Mouse (Mus musculus) G1E (cell line): ENCODE measurements around the gene Cdk6. TPM values are rescaled to one million over a fixed set of nuclear protein-coding genes. Genes with fewer than 3 reads are reported as not detected.

Source experiments
- ATAC-seq: 2 replicates; pipeline ENCODE4 v1.8.0; 2016; ENCODE audit warnings: mild to moderate bottlenecking; ENCODE audit not compliant: insufficient number of reproducible peaks, poor library complexity, low FRiP score, severe bottlenecking; ENCODE audit errors: extremely low read depth
- DNase-seq: peaks from one replicate; pipeline ENCODE4 v3.0.0; 2012; ENCODE audit warnings: low spot score
- H3K27me3 ChIP-seq: 2 replicates; pipeline ENCODE4 v1.6.1; 2012; ENCODE audit warnings: mild to moderate bottlenecking, low read length, inconsistent platforms; ENCODE audit not compliant: insufficient read depth
- H3K36me3 ChIP-seq: replicated peaks from 2 replicates; pipeline ENCODE3; 2012; ENCODE audit warnings: mild to moderate bottlenecking, inconsistent platforms
- H3K4me1 ChIP-seq: 2 replicates; pipeline ENCODE4 v1.6.1; 2012; ENCODE audit warnings: low read depth, low read length, inconsistent platforms, mixed read lengths; ENCODE audit not compliant: insufficient read depth
- H3K4me3 ChIP-seq: 2 replicates; pipeline ENCODE4 v1.5.1; 2012; ENCODE audit warnings: low read depth, mild to moderate bottlenecking, inconsistent platforms, low read length, moderate library complexity, mixed read lengths
- H3K9me3 ChIP-seq: replicated peaks from 2 replicates; pipeline ENCODE4 v1.6.1; 2012; ENCODE audit warnings: inconsistent platforms
- CTCF ChIP-seq: IDR thresholded peaks from 2 replicates; pipeline ENCODE4 v1.5.1; 2012; ENCODE audit warnings: low read depth, low read length, inconsistent platforms, mixed read lengths
- GATA1 ChIP-seq: IDR thresholded peaks from 2 replicates; pipeline ENCODE4 v1.6.1; 2012; ENCODE audit warnings: borderline replicate concordance, low read length, inconsistent platforms, mixed read lengths
- GATA2 ChIP-seq: IDR thresholded peaks from 2 replicates; pipeline ENCODE4 v1.6.1; 2012; ENCODE audit warnings: low read depth, low read length, inconsistent platforms, borderline replicate concordance
- POLR2AphosphoS5 ChIP-seq: IDR thresholded peaks from 2 replicates; pipeline ENCODE4 v1.6.1; 2012; ENCODE audit warnings: low read depth, low read length, inconsistent platforms; ENCODE audit not compliant: insufficient replicate concordance
- TAL1 ChIP-seq: conservative IDR thresholded peaks from 2 replicates; pipeline ENCODE4 v1.6.1; 2012; ENCODE audit warnings: low read depth, low read length, inconsistent platforms, mixed read lengths
- polyA plus RNA-seq: library from polyadenylated mRNA; stranded (reverse); fragments of >175 nt; gene quantifications from 2 replicates; pipeline ENCODE4 v1.2.3, GENCODE M21; 2012
- total RNA-seq, 2 experiments: library from RNA; stranded (forward) in 1 of 2; stranded (reverse) in 1 of 2; fragments of 200-1000 nt in 1 of 2; fragments of >200 nt in 1 of 2; fragmentation: Nextera tagmentation in 1 of 2; gene quantifications; 2 replicates each; pipeline ENCODE4 v1.2.3; 2014 to 2017

Cdk6 gene
- total and polyA plus RNA-seq, 3 experiments = 75.2 to 142 (median 114) TPM

GRCm38 (mm10) chr5:3500298-3500697, 159.0 kb downstream of the Cdk6 start:
- H3K9me3 ChIP-seq = no peaks in the 10 kb centered on the region
- peaks cover 84% of the 10 kb centered on the region for H3K36me3 ChIP-seq
- no peak for ATAC-seq
- H3K4me3 ChIP-seq = no peak overlapping the region
- H3K4me1 ChIP-seq = peaks cover 85% of the 10 kb centered on the region
- TF ChIP-seq POLR2AphosphoS5 (no peak), GATA2 (no peak), GATA1 (no peak), TAL1 (no peak), CTCF (no peak)
- no peak for DNase-seq
- H3K27me3 ChIP-seq = no peaks in the 10 kb centered on the region

GRCm38 (mm10) chr5:3500957-3501563, 159.8 kb downstream of the Cdk6 start:
- Histone ChIP-seq H3K4me3 (no peak overlapping the region), H3K9me3 (no peaks in the 10 kb centered on the region)
- ATAC-seq = no peak

GRCm38 (mm10) chr5:3501564-3502001, 160.3 kb downstream of the Cdk6 start:
- Histone ChIP-seq H3K4me3 (no peak overlapping the region), H3K36me3 (peaks cover 84% of the 10 kb centered on the region), H3K27me3 (no peaks in the 10 kb centered on the region), H3K9me3 (no peaks in the 10 kb centered on the region), H3K4me1 (peaks cover 86% of the 10 kb centered on the region)
- DNase-seq (no peak), ATAC-seq (no peak)
- TF ChIP-seq GATA1 (no peak), TAL1 (no peak), POLR2AphosphoS5 (no peak), CTCF (no peak), GATA2 (no peak)

More at GRCm38 (mm10) chr5:3500957-3501563, 159.8 kb downstream of the Cdk6 start:
- TF ChIP-seq POLR2AphosphoS5 = no peak
- no peak for TF ChIP-seq GATA2
- peaks cover 85% of the 10 kb centered on the region for H3K36me3 ChIP-seq
- H3K27me3 ChIP-seq = no peaks in the 10 kb centered on the region
- no peak for DNase-seq
- peaks cover 88% of the 10 kb centered on the region for H3K4me1 ChIP-seq

- no peaks in the 10 kb centered on the region for H3K27me3 ChIP-seq
- H3K9me3 ChIP-seq = no peaks in the 10 kb centered on the region
- peaks cover 85% of the 10 kb centered on the region for H3K4me1 ChIP-seq
- peaks cover 84% of the 10 kb centered on the region for H3K36me3 ChIP-seq
- H3K4me3 ChIP-seq = no peak overlapping the region; the same call in 1 of the 2 replicates
- TF ChIP-seq POLR2AphosphoS5 (no peak), CTCF (no peak), GATA2 (no peak), GATA1 (no peak), TAL1 (no peak)
- peak; percentile 61 for ATAC-seq
- peak; percentile 42 for DNase-seq
Observed at GRCm38 (mm10) chr5:3502610-3503350, 161.5 kb downstream of the Cdk6 start.

- DNase-seq = no peak
- H3K36me3 ChIP-seq = peaks cover 79% of the 10 kb centered on the region
- no peak overlapping the region; the same call in 1 of the 2 replicates for H3K4me3 ChIP-seq
- ATAC-seq = no peak
- H3K27me3 ChIP-seq = no peaks in the 10 kb centered on the region
- H3K9me3 ChIP-seq = no peaks in the 10 kb centered on the region
- no peak for TF ChIP-seq TAL1
- TF ChIP-seq POLR2AphosphoS5 = no peak
- no peak for TF ChIP-seq GATA2
- H3K4me1 ChIP-seq = peaks cover 81% of the 10 kb centered on the region
Observed at GRCm38 (mm10) chr5:3503373-3503772, 162.1 kb downstream of the Cdk6 start.

- Histone ChIP-seq H3K27me3 (no peaks in the 10 kb centered on the region), H3K4me1 (peaks cover 79% of the 10 kb centered on the region), H3K4me3 (no peak overlapping the region), H3K9me3 (no peaks in the 10 kb centered on the region), H3K36me3 (peaks cover 76% of the 10 kb centered on the region)
- DNase-seq (no peak), ATAC-seq (no peak)
- TF ChIP-seq CTCF (no peak), GATA1 (no peak), POLR2AphosphoS5 (no peak), TAL1 (no peak), GATA2 (no peak)
Observed at GRCm38 (mm10) chr5:3503836-3504323, 162.6 kb downstream of the Cdk6 start.
